Mouse (Mus musculus): ENCODE data around the gene Stbd1. TPM values are rescaled to one million over a fixed set of nuclear protein-coding genes. Genes with fewer than 3 reads are reported as not detected.
A peak's percentile ranks its signal among the peaks of the same experiment; 100 is the strongest.

Gene Stbd1
- 2.4 and 2.6 TPM in 2 replicates for polyA plus RNA-seq (2015; fragmentation: Nextera tagmentation; extraction: Ambion mirVana)

DNA sequence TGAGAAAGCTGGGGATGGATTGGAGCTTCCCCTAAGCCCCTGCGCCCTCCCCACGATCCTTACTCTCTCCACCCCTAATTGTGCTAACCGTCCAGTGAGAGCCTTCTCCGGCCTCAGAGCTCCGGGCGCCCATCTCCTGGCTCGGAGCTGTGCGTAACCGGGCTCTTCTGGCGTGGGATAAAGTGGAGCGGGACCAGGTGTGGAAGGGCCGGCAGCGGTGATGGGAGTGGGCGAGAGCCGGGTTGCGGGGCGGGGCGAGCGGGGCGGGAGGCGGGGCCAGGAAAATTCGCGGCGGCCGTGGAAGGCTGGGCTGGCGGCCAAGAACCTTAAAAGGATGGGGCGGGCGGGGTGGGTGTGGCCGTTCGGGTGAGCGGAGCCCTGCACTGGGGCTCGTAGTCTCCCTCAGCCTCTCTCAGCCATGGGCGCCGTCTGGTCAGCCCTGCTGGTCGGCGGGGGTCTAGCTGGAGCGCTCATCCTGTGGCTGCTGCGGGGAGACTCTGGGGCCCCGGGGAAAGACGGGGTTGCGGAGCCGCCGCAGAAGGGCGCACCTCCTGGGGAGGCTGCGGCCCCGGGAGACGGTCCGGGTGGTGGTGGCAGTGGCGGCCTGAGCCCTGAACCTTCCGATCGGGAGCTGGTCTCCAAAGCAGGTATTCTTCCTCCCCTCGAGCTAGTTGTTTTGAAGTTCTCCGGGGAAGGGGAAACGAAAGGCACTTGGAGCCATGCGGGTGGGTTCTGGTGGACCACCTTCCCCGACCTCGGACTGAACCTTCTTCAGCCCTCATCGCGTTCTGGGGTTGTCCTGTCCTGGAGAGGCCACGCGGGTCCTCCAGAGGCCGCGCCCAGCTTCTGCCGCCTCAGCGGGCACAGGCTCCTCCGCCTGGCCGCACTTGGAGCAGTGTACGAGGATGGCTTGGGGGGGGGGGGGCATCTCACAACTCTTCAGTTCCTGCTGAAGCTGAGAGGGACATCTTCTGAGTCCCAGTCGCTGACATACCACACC is at the start of gene Stbd1:
TSS of gene Stbd1 (plus strand) at position 351 of the 1,000 bp plus-strand sequence.
- under 1% methylated on average over 64 of the region's 69 CpGs for WGBS
- Histone ChIP-seq H3K9me3 (replicated peaks) (no peaks in the 10 kb centered on the region), H3K4me1 (peaks cover 7% of the 10 kb centered on the region; the same call in 1 of the 2 replicates), H3K4me2 (peak within 1 kb of the TSS; percentile 94), H3K27me3 (peaks cover 6% of the 10 kb centered on the region; the same call in 1 of the 2 replicates), H3K27ac (no peak within 1 kb of the TSS), H3K36me3 (ENCODE audit: poor library complexity, severe bottlenecking) (no peaks in the 10 kb centered on the region), H3K9ac (peak within 1 kb of the TSS; percentile 68), H3K4me3 (peak within 1 kb of the TSS; percentile 64)
- ATAC-seq = peak; percentile 96

DNA sequence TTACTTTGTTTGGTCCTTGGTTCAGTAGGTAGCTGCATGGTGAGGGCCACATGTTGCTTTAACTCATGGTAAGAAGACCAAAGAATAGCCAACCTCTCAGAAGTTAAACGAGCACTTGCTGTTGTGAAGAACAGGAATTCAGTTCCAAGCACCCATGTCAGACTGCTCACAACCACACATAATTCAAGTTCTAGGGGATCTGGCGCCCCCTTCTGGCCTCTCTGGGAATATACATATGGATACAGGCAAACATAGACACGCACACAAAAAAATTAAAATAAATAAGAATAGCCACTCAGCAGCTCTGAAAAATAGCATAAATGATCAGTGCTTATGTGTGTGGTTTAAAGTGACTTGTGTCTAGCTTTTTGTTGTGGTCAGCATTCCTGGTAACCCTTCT is 48.9 kb upstream of the Stbd1 start:
- H3K9ac ChIP-seq = no peak overlapping the region
- ATAC-seq = no peak
- H3K4me2 ChIP-seq = no peak overlapping the region
- H3K27ac ChIP-seq = no peak overlapping the region
- no peaks in the 10 kb centered on the region for H3K4me1 ChIP-seq
- H3K27me3 ChIP-seq = no peaks in the 10 kb centered on the region
- no peak overlapping the region for H3K4me3 ChIP-seq
- peaks cover 2% of the 10 kb centered on the region; the same call in 1 of the 2 replicates for H3K9me3 ChIP-seq (replicated peaks)
- H3K36me3 ChIP-seq (ENCODE audit: poor library complexity, severe bottlenecking) = no peaks in the 10 kb centered on the region
- 69% methylated on average over 3 of the region's 3 CpGs for WGBS

DNA sequence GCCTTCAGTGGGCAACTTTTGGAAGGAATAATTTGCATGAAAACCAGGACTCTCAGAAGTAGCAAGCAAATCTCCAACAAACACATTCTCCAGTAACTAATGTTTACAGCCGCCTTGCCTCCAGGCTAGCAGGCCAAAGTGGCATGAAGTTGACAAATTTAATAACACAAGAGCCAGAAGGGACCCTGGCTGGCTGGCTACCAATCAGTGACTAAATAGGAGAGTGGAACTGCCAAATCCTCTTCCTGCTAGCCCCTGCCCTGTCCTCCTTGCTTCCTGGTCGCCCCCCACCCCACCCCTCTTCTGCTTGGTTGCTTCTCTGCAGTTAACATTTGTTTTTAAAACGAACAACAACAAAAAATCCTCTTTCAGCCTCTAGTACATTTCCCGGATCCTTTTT is 48.4 kb upstream of the Stbd1 start:
- no peaks in the 10 kb centered on the region for H3K36me3 ChIP-seq (ENCODE audit: poor library complexity, severe bottlenecking)
- H3K4me1 ChIP-seq = no peaks in the 10 kb centered on the region
- no peak for ATAC-seq
- 86% methylated on average over 4 of the region's 4 CpGs for WGBS
- H3K4me3 ChIP-seq = no peak overlapping the region
- H3K27ac ChIP-seq = no peak overlapping the region
- no peaks in the 10 kb centered on the region for H3K27me3 ChIP-seq
- no peak overlapping the region for H3K9ac ChIP-seq
- no peak overlapping the region for H3K4me2 ChIP-seq
- peaks cover 2% of the 10 kb centered on the region; the same call in 1 of the 2 replicates for H3K9me3 ChIP-seq (replicated peaks)

DNA sequence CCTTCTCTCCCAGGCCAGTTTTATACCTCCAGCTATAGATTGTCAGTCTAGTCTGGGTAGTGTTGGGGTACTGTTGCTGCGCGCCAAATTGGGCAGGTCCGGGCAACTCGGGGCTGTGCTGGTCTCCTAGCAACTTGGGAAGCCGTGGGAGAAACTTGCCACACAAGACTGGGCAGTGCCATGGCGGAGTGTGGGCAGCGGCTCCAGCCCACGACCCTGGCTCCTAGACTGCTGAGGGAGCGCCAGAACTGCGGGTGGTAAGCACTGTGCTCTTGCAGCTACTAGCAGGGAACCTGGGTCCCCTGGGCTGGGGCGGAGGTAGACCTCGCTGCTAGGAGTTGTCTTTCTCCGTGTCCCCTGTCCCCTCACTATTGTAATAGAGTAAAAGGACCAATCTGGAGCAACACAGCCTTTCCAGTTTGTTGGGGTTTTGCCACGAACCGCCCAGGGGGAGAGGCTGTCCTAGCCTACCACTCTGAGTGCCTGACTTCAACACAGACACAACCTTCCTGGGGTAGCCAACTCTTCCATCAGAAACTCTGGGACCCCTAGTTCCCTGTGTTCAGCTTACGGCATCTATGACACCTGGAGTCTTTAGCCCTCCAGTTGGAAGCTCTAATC is 47.8 kb upstream of the Stbd1 start, which contains the start of gene Fam47e:
TSS of gene Fam47e (plus strand) at position 179 of the 621 bp plus-strand sequence.
- H3K9ac ChIP-seq = no peak within 1 kb of the TSS
- H3K27me3 ChIP-seq = no peaks in the 10 kb centered on the region
- H3K27ac ChIP-seq = no peak within 1 kb of the TSS
- H3K4me3 ChIP-seq = no peak within 1 kb of the TSS
- no peak within 1 kb of the TSS for H3K4me2 ChIP-seq
- H3K9me3 ChIP-seq (replicated peaks) = peaks cover 2% of the 10 kb centered on the region; the same call in 1 of the 2 replicates
- ATAC-seq = peak; percentile 45; the same call in 1 of the 2 replicates
- H3K36me3 ChIP-seq (ENCODE audit: poor library complexity, severe bottlenecking) = no peaks in the 10 kb centered on the region
- 79% methylated on average over 16 of the region's 16 CpGs for WGBS
- H3K4me1 ChIP-seq = 0 out of 2 replicates have a peak, but pooled peaks cover 1% of the 10 kb centered on the region

DNA sequence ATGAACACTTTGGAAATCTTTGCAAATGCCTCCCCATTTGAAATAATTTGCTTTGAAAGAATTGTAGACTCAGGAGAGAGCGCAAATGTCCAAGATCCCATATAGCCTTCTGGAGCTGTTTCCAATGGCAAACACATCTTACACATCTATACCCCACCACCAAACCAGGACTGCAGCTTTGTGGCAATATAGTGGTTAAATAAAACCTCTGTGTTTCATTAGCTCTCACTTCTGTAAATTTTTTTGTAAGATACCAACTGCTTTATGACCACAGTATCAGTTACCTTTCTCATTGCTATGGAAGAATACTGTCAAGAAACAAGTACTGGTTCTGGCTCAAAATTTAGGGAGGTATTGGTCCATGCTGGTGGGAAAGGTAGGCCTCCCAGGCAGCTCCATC is 46.9 kb upstream of the Stbd1 start:
- 82% methylated on average over 1 of the region's 1 CpGs for WGBS
- Histone ChIP-seq H3K27ac (no peak overlapping the region), H3K4me3 (no peak overlapping the region), H3K27me3 (no peaks in the 10 kb centered on the region), H3K9me3 (replicated peaks) (peaks cover 2% of the 10 kb centered on the region; the same call in 1 of the 2 replicates), H3K4me2 (no peak overlapping the region), H3K9ac (no peak overlapping the region), H3K4me1 (0 out of 2 replicates have a peak, but pooled peaks cover 8% of the 10 kb centered on the region), H3K36me3 (ENCODE audit: poor library complexity, severe bottlenecking) (no peaks in the 10 kb centered on the region)
- ATAC-seq = no peak

DNA sequence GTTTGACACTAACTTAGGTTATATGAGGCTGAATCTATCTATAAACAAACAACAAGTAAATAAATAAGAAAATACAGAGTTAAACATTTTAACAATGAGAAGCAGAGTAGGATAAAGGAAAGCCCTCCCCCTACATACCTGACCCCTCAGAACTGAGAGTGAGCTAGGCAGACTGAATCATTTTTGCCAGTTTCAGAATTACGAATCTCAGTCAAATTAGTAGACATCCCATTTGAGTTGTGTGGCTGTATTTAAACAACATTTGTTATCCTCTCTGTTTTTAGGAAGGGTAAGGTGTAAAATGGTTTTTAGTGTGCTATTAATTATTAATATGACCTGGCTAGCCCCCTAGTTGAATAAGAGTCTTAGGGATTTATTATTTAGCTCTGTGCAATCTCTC is 45.3 kb upstream of the Stbd1 start:
- H3K36me3 ChIP-seq (ENCODE audit: poor library complexity, severe bottlenecking) = no peaks in the 10 kb centered on the region

DNA sequence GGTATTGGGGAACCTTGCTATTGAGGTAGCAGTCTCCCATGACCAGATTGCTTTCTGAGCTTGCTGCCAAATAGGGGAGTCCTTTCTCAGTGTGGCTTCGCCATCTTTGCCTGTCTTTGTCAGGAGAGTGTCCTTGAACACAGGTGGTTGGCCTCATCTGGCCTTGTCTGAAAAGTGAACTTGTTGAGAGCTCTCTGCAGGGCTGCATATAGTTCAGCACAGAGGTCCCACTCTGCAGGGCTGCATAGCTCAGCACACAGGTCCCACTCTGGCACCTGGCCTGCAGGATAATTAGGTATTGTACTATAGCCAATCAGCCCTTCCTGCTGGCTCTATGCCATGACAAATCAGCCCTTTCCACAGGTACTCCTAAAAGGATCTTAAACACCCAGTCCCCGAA is 42.6 kb upstream of the Stbd1 start:
- WGBS = 54% methylated on average over 2 of the region's 2 CpGs
- H3K4me3 ChIP-seq = no peak overlapping the region
- H3K9ac ChIP-seq = no peak overlapping the region
- no peaks in the 10 kb centered on the region for H3K36me3 ChIP-seq (ENCODE audit: poor library complexity, severe bottlenecking)
- H3K4me1 ChIP-seq = 0 out of 2 replicates have a peak, but pooled peaks cover 8% of the 10 kb centered on the region
- H3K9me3 ChIP-seq (replicated peaks) = no peaks in the 10 kb centered on the region
- H3K27ac ChIP-seq = no peak overlapping the region
- no peak for ATAC-seq
- H3K27me3 ChIP-seq = no peaks in the 10 kb centered on the region
- H3K4me2 ChIP-seq = no peak overlapping the region

More for the DNA sequence above, 45.3 kb upstream of the Stbd1 start:
- Histone ChIP-seq H3K9ac (no peak overlapping the region), H3K9me3 (replicated peaks) (peaks cover 2% of the 10 kb centered on the region; the same call in 1 of the 2 replicates), H3K27ac (no peak overlapping the region), H3K4me3 (no peak overlapping the region), H3K27me3 (no peaks in the 10 kb centered on the region), H3K4me1 (0 out of 2 replicates have a peak, but pooled peaks cover 8% of the 10 kb centered on the region), H3K4me2 (no peak overlapping the region)
- no peak for ATAC-seq
- WGBS = 93% methylated on average over 1 of the region's 1 CpGs

DNA sequence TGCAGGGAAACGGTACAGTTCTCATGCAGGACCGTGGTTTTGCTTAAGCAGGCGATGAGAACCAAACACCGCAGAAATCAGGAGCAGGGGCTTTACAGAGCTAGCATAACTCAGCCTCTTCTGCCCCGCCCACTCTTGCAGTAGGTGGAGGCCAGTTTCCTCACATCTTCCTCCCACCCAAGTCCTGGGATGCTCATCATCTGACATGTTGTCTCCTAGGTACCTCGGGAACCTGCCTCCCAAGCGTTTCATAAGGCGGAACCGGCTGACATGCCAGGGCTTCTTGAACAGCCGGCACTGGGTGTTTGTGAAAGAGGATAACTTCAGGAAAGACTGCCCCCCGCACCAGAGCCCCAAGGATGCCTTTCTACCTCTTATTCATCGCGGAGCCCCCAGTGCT is 40.8 kb upstream of the Stbd1 start:
- Histone ChIP-seq H3K27me3 (no peaks in the 10 kb centered on the region), H3K4me2 (no peak overlapping the region), H3K4me1 (0 out of 2 replicates have a peak, but pooled peaks cover 8% of the 10 kb centered on the region), H3K36me3 (ENCODE audit: poor library complexity, severe bottlenecking) (no peaks in the 10 kb centered on the region), H3K9me3 (replicated peaks) (no peaks in the 10 kb centered on the region), H3K9ac (no peak overlapping the region), H3K27ac (no peak overlapping the region), H3K4me3 (no peak overlapping the region)
- WGBS = 82% methylated on average over 13 of the region's 13 CpGs
- no peak for ATAC-seq

DNA sequence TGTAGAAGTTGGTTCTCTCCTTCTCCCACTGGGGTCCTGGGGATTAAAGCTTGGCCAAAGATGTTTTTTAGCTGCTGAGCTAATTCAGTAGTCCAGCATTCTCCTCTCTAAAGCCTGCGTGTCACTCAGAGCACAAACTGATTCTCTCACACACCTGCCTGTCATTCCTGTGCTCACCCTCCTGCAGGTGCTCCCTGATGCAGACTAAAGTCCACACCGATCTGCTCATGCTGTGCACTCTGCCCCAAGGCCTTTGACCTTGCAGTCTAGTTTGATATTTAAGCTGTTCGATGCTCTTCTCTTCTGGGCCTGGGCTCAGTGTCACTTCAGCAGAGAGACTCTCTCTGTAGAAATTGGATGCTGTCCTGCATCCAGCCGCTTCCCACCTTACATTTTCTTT is 31.6 kb upstream of the Stbd1 start:
- no peak overlapping the region for H3K9ac ChIP-seq
- no peak overlapping the region for H3K4me3 ChIP-seq
- ATAC-seq = no peak
- H3K27me3 ChIP-seq = no peaks in the 10 kb centered on the region
- no peaks in the 10 kb centered on the region for H3K36me3 ChIP-seq (ENCODE audit: poor library complexity, severe bottlenecking)
- H3K9me3 ChIP-seq (replicated peaks) = no peaks in the 10 kb centered on the region
- 94% methylated on average over 4 of the region's 4 CpGs for WGBS
- H3K27ac ChIP-seq = no peak overlapping the region
- no peak overlapping the region for H3K4me2 ChIP-seq
- H3K4me1 ChIP-seq = no peaks in the 10 kb centered on the region

DNA sequence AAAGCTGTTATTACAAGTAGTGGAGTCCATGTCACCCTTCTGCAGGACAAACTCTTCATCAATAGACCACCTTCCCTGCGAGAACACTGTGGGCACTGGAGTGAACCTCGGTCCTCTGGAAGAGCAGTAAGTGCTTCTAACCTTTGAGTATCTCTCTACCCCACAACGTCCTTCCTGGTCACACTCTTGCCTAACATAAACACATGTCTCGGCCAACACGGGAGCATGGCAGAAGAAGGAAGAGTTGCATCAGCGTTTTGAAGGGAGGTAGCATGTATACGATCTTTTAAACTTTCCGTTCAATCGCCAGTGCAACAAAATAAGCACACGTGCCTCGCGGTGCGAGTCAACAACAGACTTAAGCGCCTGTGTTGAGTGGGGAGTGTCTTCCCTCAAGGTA is 23.3 kb upstream of the Stbd1 start:
- Histone ChIP-seq H3K9me3 (replicated peaks) (no peaks in the 10 kb centered on the region), H3K4me2 (no peak overlapping the region), H3K4me3 (no peak overlapping the region), H3K9ac (no peak overlapping the region), H3K4me1 (no peaks in the 10 kb centered on the region), H3K27ac (no peak overlapping the region), H3K36me3 (ENCODE audit: poor library complexity, severe bottlenecking) (no peaks in the 10 kb centered on the region), H3K27me3 (no peaks in the 10 kb centered on the region)
- no peak for ATAC-seq
- 89% methylated on average over 14 of the region's 14 CpGs for WGBS

DNA sequence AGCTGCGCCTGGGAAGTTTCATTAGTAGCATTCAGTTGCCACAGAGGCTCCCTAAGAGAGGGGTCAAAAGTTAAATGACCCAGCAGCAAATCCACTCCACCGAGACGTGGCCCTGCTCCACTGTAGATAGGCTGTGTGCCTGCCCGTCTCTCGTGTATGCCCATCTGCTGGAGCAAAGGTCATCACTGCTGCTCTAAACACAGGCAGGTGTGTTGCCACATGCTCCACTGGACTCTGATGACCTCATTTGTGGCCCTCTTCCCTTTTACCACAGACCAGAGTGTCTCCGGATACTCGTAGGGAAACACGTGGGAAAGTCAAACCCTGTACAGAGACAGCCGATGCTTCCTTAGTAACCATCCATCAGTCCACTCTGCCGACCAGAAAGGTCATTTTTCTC is 16.9 kb upstream of the Stbd1 start:
- Histone ChIP-seq H3K27me3 (no peaks in the 10 kb centered on the region), H3K9me3 (replicated peaks) (no peaks in the 10 kb centered on the region), H3K27ac (no peak overlapping the region), H3K4me2 (no peak overlapping the region), H3K4me1 (no peaks in the 10 kb centered on the region), H3K36me3 (ENCODE audit: poor library complexity, severe bottlenecking) (no peaks in the 10 kb centered on the region), H3K9ac (no peak overlapping the region), H3K4me3 (no peak overlapping the region)
- no peak for ATAC-seq
- WGBS = 74% methylated on average over 10 of the region's 10 CpGs

DNA sequence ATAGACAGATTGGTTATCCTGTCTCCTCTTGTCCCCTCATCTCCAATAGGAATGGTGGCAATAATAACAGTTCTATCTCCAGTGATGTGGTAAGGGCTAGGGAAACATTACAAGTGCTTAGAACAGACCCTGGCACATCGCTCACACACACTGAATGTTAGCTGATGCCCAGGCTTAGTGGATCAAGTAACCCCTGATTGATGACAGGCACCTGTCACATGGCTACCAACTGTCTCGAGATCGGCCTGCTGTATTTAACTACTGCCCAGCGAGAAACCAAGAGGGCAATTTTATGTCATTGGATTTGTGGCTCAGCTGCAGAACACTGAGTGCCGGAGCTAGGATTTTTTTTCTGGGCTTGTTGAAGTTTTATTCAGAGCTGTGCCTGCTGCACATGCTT is 7.8 kb upstream of the Stbd1 start:
- H3K9me3 ChIP-seq (replicated peaks) = no peaks in the 10 kb centered on the region
- 92% methylated on average over 5 of the region's 5 CpGs for WGBS
- no peaks in the 10 kb centered on the region for H3K27me3 ChIP-seq
- no peak overlapping the region for H3K4me3 ChIP-seq
- ATAC-seq = no peak
- H3K36me3 ChIP-seq (ENCODE audit: poor library complexity, severe bottlenecking) = no peaks in the 10 kb centered on the region
- H3K27ac ChIP-seq = no peak overlapping the region
- no peaks in the 10 kb centered on the region for H3K4me1 ChIP-seq
- no peak overlapping the region for H3K9ac ChIP-seq
- no peak overlapping the region for H3K4me2 ChIP-seq

Data from forebrain, embryonic 13.5 days (tissue).